Mouse (Mus musculus) brain, embryonic 14.5 days (tissue): Measurements from ENCODE around the gene Plcb4. TPM values are rescaled to one million over a fixed set of nuclear protein-coding genes. Genes with fewer than 3 reads are reported as not detected.

Source experiments
- DNase-seq: peaks from one replicate; pipeline ENCODE4 v3.0.0-alpha.2; 2011; ENCODE audit warnings: low read depth
- CTCF ChIP-seq: fragments of 200-500 bp; IDR thresholded peaks from 2 replicates; pipeline ENCODE4 v1.5.1; 2012; ENCODE audit warnings: inconsistent platforms, mild to moderate bottlenecking, moderate library complexity, borderline replicate concordance; ENCODE audit not compliant: insufficient read depth, insufficient read length; ENCODE audit errors: extremely low read depth
- POLR2A ChIP-seq: fragments of 200-500 bp; IDR thresholded peaks from 2 replicates; pipeline ENCODE4 v1.6.1; 2012; ENCODE audit warnings: mild to moderate bottlenecking, inconsistent platforms, borderline replicate concordance; ENCODE audit not compliant: poor library complexity, insufficient read depth, insufficient read length, severe bottlenecking; ENCODE audit errors: extremely low read depth
- polyA plus RNA-seq: library from polyadenylated mRNA; depleted of rRNA; stranded (reverse); fragments of >200 nt; gene quantifications from 2 replicates; pipeline ENCODE4 v1.2.3, GENCODE M21; 2012

Plcb4 gene
- polyA plus RNA-seq, 1 experiment = 40.1 TPM

DNA sequence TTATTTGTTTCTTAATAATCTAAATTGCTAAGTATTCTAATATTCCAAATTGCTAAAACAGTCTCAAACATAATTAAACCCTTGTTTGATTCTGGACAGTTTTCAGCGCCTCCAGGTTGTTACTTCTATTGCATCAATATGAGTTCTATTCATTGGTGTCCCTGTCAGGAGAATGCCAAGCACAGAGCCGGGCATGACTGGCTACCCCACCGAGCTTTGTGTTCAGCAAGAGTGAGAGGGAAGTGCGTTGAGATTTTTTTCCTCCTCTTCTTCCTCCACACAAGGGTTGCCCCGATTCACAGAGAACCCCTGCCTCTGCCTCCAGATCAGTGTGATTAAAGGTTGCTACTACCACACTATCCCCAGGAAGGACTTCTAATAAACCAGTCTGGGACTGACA, 53.5 kb downstream of the Plcb4 start:
- TF ChIP-seq POLR2A = no peak
- no peak for TF ChIP-seq CTCF
- DNase-seq = peak; percentile 64

DNA sequence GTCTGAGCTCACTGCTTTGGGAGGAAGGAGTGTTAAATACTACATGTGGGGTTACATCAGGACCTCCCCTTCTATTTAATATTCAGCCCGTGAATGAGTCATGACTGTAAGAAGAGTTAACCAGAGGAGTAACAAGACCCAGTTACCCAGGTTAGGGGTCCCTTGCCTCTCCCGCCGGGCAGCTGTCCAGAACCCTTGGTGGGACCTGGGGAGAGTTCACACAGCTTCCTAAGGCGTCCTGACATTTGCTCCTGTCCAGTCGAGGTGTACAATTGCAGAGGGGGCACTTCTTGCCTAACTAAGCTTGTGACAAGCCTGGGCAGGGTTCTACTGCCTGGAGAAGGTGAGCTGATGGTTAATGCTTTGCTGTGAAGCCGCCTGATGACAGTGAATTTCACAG, 54.1 kb downstream of the Plcb4 start:
- no peak for TF ChIP-seq POLR2A
- TF ChIP-seq CTCF = no peak
- DNase-seq = no peak

DNA sequence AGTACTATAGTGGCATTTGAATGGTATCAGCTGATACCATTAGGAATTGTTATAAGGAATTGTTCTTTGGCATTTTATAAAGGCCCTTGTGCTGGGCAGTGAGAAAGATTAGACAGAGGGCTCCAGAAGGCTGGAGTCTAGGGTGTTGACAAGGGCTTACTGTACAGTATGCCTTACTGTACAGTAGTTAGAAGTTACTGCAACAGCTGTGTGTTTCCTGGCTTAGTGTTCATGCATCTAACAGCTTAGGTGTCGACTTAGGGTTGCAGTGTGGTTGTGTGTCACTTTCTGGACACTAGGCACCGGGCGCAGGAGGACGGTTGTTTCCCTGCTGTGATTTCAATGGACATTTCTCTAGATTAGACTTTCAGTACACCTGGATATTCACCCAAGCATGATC, 57.4 kb downstream of the Plcb4 start:
- no peak for TF ChIP-seq POLR2A
- no peak for TF ChIP-seq CTCF
- DNase-seq = no peak

DNA sequence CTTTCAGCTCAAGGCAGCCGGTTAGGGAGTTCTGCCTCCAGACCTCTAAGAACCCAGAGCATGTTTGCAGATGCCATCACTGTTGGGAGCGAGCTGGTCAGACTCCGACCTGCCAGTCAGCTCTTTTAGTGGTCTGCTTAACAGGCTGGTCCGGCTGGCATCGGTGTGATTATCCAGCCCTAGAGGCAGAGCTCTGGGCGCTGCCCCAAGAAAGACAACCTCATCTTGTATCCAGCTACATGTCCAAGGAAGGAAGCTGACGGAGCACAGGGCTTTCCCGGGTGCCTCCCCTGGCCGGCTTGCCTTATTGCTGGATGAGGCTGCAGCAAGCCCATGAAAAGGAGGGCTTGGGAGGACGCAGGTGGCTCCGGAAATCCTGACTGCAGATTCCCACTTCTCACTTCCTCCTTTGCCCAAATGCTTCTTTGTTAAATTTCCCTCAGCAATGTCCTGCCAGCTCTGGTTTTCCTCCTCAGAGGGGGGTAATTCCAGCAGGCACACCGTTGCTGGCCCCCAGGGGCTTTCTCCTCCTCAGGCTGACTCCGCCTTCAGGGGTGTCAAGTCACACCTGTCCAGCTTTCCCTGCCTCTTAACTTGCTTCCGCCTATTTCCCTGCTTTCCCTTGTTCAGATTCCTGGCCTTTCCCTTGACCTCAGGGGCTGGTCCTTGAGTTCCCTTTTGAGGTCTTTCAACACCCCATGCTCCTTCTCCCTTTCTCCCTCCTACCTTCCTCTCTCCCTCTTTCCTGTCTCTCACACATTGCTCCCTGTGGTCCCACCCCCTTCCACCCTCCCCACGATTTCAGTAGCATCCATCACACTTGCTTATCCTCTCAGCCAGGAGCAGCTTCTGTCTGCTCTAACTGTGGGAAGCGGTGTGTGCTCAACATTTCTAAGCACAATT, 58.7 kb downstream of the Plcb4 start:
- TF ChIP-seq POLR2A (no peak), CTCF (no peak)
- peak; percentile 78 for DNase-seq

DNA sequence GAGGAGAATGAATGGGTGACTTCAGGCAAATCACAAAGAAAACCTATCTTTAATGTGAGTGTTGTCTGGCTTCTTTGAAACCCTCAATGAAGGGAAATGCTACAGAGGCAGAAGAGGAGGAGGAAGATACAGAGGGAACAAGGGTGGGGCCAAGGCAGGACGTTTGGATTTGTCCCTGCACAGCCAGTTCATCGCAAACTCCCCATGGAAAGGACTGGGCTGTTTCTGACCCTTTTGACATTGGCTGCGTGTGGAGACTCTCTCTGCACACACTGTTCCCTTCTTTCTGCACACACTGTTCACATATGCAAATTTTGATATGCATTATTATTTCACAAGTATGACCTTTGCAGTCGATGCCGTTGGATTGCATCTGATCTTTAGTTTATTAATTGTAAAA, 63.3 kb downstream of the Plcb4 start:
- TF ChIP-seq POLR2A (no peak), CTCF (no peak)
- no peak for DNase-seq

DNA sequence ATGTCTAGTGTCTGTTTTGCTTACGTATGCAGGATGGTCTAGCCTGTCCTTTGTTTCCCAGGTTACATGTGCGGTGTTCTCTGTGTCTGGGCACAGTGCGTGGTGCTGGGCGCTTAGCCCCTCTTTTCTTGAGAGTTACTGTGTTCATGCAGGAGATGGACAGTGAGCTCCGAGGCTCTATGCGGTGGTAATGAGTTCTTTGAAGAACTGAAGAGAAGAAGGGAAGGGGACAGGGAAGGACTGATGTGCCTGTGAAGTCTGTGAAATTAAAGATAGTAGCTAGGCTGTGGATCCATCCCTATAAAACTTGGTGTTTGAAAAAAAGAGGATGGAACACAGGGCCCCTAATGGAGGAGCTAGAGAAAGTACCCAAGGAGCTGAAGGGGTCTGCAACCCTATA, 64.6 kb downstream of the Plcb4 start:
- DNase-seq = no peak

DNA sequence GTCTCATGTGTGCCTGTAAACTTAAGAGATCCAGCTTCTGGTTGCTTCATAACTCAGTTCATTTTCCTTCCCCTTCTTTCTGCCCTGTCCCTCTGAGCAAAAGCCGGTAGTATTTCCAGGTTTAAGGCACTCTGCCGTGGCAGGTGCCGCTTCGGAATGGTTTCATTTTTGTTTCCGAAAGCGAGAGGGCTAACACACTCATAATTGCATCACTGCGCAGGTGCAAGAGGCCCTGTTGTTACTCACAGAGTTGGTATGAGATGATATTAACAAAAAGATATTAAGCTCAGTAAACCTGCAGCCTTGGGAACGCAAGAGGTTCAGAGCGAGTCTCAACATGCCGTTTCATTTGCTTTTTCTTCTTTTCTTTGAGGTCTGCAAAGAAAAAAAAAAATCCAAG, 65.7 kb downstream of the Plcb4 start:
- DNase-seq = no peak
- TF ChIP-seq CTCF (no peak), POLR2A (no peak)

More for the DNA sequence above, 64.6 kb downstream of the Plcb4 start:
- TF ChIP-seq POLR2A (no peak), CTCF (no peak)

DNA sequence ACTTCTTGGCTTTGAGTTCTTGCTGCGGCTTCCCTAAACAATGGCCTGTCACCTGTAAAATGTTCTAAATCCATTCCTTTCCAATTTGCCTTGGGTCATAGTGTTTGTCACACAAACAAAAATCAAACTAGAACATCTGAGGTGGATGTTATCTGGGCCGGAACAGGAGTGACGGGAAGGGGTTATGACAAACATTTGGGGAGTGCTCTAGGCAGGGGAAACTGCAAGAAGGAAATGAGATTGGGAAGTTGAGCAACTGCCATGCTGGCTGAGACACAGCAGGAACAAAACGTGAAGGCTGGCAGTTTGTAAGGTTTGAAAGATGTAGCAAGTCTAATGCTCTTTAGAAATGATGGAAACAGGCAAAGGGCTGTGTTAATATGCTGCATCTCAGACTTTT, 66.6 kb downstream of the Plcb4 start:
- no peak for DNase-seq
- TF ChIP-seq CTCF (no peak), POLR2A (no peak)

DNA sequence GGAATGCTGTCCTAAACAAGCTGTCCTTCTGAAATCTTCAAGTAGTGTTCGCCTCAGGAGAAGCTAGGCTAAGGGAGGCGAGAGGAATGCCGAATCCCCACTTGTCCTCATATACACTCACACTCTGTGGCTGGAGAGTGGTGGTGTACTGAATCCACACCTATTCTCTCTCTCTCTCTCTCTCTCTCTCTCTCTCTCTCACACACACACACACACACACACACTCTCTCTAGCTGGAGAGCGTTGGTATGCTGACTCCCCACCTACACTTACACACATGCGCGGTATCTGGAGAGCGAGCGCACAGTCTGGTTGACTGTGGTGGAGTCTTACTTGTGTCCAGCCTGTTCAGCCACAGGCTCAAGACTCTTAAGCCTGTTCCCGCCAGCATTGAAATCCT, 68.3 kb downstream of the Plcb4 start:
- no peak for TF ChIP-seq POLR2A
- TF ChIP-seq CTCF = no peak
- no peak for DNase-seq

DNA sequence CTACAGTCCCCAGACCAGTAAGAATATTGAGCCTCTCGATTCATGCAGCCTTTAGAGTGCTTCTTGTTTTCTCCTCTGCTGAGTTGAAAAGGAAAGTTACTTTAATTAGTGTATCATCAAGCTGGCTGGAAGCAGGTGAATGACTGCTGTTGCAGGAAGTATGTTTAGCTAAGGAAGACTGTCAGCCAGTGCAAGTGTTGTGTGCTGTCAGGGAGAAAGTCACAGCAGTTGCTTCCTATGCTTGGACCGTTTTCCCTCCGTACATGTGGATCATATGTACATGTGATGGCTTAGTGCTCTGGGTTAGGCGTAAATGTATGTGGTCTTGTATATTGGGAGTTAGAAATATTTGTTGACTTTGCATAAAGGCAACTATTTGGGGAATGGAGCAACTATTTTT, 69.1 kb downstream of the Plcb4 start:
- TF ChIP-seq CTCF (no peak), POLR2A (no peak)
- DNase-seq = no peak

DNA sequence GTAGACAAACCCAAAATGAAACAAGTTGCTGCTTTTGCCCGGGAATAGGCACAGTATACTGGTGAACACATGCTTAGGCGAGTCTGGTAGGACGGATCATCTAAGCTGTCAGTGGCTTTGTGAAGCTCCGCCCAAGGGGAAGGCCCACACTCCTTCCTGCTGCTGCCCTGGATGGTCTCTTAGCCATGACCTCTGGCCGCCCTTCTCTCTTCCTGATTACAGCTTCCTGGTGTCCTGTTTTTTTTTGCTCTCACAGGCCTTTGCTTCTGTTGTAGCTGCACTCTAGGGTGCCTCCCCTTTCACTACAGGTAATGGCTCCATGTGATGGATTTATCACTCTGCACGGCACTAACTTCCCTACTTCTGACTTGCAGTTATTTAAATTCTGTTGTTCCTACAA, 72.8 kb downstream of the Plcb4 start:
- no peak for DNase-seq

DNA sequence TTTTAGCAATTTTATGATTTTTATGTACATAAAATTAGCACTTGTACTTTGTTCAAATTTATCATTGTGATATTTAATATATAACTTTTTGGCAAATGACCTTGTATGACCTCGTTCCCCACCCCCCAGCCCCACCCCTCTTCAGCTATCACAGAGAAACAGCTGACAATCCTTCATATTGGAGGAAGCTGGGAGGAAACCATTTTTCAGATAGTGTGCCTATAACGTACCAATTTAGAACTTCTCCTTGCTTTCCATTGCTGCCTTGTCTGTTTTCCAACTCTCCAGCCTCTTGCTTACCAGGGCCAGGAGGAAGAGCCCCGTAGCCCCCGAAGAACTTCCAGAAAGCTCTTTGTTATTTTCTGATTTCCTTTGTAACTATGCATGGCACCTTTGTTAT, 73.8 kb downstream of the Plcb4 start:
- TF ChIP-seq POLR2A = no peak
- TF ChIP-seq CTCF = no peak

More for the DNA sequence above, 72.8 kb downstream of the Plcb4 start:
- TF ChIP-seq POLR2A (no peak), CTCF (no peak)

DNA sequence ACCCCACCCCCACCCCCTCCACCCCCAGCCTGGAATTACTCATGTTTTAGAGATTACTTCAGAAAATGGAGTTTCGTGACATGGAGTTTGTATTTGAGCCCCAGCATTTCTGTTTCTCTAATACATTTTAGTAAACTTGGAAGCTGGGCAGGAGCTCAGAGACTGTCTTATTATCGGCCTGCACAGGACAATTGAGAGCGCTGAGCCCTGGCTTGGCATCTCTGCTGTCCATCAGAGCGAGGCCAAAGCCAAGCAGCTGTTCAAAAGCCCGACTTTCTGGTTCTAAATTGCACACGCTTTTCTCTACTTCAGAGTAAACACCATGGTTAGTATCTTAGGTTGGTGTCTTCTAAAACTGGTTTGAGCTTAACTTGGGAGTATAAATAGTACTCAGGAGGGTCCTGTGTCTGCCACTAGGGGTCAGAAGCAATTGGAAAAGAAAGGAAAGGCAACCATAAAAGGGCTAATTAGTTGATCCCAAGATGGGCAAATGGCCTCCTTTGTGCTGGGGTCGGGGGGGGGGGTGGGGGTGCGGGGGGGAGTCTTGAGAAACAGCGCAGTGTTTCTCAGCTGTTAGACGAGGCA, 75.2 kb downstream of the Plcb4 start:
- DNase-seq = no peak

More for the DNA sequence above, 73.8 kb downstream of the Plcb4 start:
- no peak for DNase-seq

More for the DNA sequence above, 75.2 kb downstream of the Plcb4 start:
- TF ChIP-seq CTCF (no peak), POLR2A (no peak)
